Mouse (Mus musculus): ENCODE measurements around the gene Tns2. TPM values are rescaled to one million over a fixed set of nuclear protein-coding genes. Genes with fewer than 3 reads are reported as not detected.
A peak's percentile ranks its signal among the peaks of the same experiment; 100 is the strongest.
"Not testable (repeated sequence)": the region's sequence is repeated elsewhere in the genome, so short reads cannot be mapped to it uniquely, and the experiment has no call there.

Tns2 gene
- 10 to 100 TPM; 17.3 to 37.7 (median 32.0) TPM for total RNA-seq (2022)

GRCm38 (mm10) chr15:102100161-102100981, at the start of gene Tns2:
Gene Tns2, plus strand, starts transcription at chr15:102100413.
- DNase-seq (ENCODE audit: low spot score in 2 of 2) = peak; percentile 78 to 81

- DNase-seq (ENCODE audit: low spot score in 2 of 2) = peak in 1 of 2 experiments; percentile 18
Observed at GRCm38 (mm10) chr15:102051920-102052683, 48.1 kb upstream of the Tns2 start.

- DNase-seq (ENCODE audit: low spot score in 2 of 2) = no peak
Observed at GRCm38 (mm10) chr15:102056495-102057174, 43.6 kb upstream of the Tns2 start.

GRCm38 (mm10) chr15:102065661-102066325, 34.4 kb upstream of the Tns2 start:
- DNase-seq (ENCODE audit: low spot score in 2 of 2) = peak; percentile 81 to 84

- no peak for DNase-seq (ENCODE audit: low spot score in 2 of 2)
Observed at GRCm38 (mm10) chr15:102070476-102071467, 29.4 kb upstream of the Tns2 start.

- no peak for DNase-seq (ENCODE audit: low spot score in 2 of 2)
Observed at GRCm38 (mm10) chr15:102072963-102073558, 27.2 kb upstream of the Tns2 start.

- peak; percentile 99 to 100 for DNase-seq (ENCODE audit: low spot score in 2 of 2)
Observed at GRCm38 (mm10) chr15:102073559-102074069, 26.6 kb upstream of the Tns2 start, which contains the start of gene Eif4b. Gene Eif4b, plus strand, starts transcription at chr15:102073773.

- peak; percentile 46 to 53 for DNase-seq (ENCODE audit: low spot score in 2 of 2)
Observed at GRCm38 (mm10) chr15:102074070-102074731, 26.0 kb upstream of the Tns2 start.

GRCm38 (mm10) chr15:102074876-102075585, 25.2 kb upstream of the Tns2 start:
- DNase-seq (ENCODE audit: low spot score in 2 of 2) = no peak

GRCm38 (mm10) chr15:102077111-102077677, 23.0 kb upstream of the Tns2 start:
- DNase-seq (ENCODE audit: low spot score in 2 of 2) = no peak

GRCm38 (mm10) chr15:102079221-102079620, 21.0 kb upstream of the Tns2 start:
- DNase-seq (ENCODE audit: low spot score in 2 of 2) = no peak

- not testable (repeated sequence) for DNase-seq (ENCODE audit: low spot score in 2 of 2)
Observed at GRCm38 (mm10) chr15:102079924-102080323, 20.3 kb upstream of the Tns2 start.

GRCm38 (mm10) chr15:102080429-102080828, 19.8 kb upstream of the Tns2 start:
- no peak for DNase-seq (ENCODE audit: low spot score in 2 of 2)

GRCm38 (mm10) chr15:102082148-102082547, 18.1 kb upstream of the Tns2 start:
- DNase-seq (ENCODE audit: low spot score in 2 of 2) = no peak

GRCm38 (mm10) chr15:102083028-102083427, 17.2 kb upstream of the Tns2 start:
- no peak for DNase-seq (ENCODE audit: low spot score in 2 of 2)

- no peak for DNase-seq (ENCODE audit: low spot score in 2 of 2)
Observed at GRCm38 (mm10) chr15:102089914-102090585, 10.2 kb upstream of the Tns2 start.

- no peak for DNase-seq (ENCODE audit: low spot score in 2 of 2)
Observed at GRCm38 (mm10) chr15:102091063-102091679, 9.0 kb upstream of the Tns2 start.
